Mouse (Mus musculus): ENCODE data around the gene Twist2. TPM values are rescaled to one million over a fixed set of nuclear protein-coding genes. Genes with fewer than 3 reads are reported as not detected.

The Twist2 gene
- polyA plus RNA-seq, 1 experiment = 0.37 TPM

DNA sequence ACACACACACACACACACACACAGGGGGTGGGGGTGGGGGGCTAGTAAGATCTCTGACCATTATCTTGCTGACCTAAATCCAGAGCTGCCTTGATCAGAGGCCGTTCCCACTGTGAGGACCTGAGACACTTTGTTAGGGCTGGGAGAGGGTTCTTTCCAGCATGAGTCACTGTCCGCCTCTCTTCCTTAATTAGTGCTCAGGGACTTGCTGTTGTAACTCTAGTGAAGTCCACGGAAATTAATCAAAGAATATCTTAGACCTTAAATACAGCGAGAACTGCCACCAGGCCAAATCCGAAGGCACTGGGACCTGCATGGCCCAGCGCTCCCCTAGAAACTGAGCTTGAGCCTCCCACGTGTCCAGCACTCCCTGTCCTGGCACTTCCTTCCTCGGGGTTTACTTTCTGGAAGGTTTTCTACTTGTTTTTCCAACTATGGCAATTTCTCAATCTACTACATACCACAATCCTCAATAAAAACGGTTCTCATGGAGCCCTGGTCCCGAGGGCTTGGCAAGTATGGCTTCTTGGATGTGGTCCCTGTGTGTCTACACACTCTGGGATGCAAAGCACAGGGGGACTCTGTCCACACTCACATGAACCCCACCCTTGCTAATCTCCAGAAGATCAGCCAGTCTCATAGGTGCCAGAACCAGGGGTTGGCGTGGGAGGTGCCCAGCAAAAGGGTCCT, 57.0 kb downstream of the Twist2 start:
- Histone ChIP-seq H3K36me3 (ENCODE audit: control insufficient read depth, insufficient read depth, low read length) (no peaks in the 10 kb centered on the region), H3K4me3 (ENCODE audit: control insufficient read depth, low read depth, low read length) (no peak overlapping the region), H3K4me1 (ENCODE audit: control insufficient read depth, insufficient read depth, low read length) (no peaks in the 10 kb centered on the region), H3K27me3 (ENCODE audit: control insufficient read depth, insufficient read depth, low read length) (no peaks in the 10 kb centered on the region), H3K27ac (ENCODE audit: control insufficient read depth, insufficient read depth, low read depth, low read length) (no peak overlapping the region)
- TF ChIP-seq CTCF (IDR thresholded peaks at IDR 0.05; ENCODE audit: control insufficient read depth, insufficient read depth, insufficient replicate concordance, low read depth, low read length) = no peak
- no peak for TF ChIP-seq POLR2A (IDR thresholded peaks at IDR 0.05; ENCODE audit: control insufficient read depth, low read depth, low read length)

DNA sequence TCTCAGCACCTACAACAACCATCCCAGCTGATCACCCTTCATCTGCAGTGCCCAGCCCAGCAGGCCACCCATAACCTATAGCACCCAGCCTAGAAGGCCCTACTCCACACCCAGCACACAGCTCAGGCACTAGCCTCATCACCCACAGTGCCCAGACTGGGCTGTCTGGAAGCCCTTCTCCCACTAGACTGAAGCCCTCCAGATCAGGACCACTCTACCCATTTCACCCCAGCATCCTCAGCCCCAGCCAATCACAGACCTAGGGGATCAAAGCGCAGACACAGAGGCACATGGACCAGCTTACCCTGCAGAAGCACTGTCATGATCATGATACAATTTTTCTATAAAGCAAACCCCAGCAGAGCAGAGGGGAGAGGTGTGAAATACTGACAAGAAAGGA, 57.6 kb downstream of the Twist2 start:
- H3K4me3 ChIP-seq (ENCODE audit: control insufficient read depth, low read depth, low read length) = no peak overlapping the region
- H3K36me3 ChIP-seq (ENCODE audit: control insufficient read depth, insufficient read depth, low read length) = no peaks in the 10 kb centered on the region
- H3K4me1 ChIP-seq (ENCODE audit: control insufficient read depth, insufficient read depth, low read length) = no peaks in the 10 kb centered on the region
- TF ChIP-seq POLR2A (IDR thresholded peaks at IDR 0.05; ENCODE audit: control insufficient read depth, low read depth, low read length) (no peak), CTCF (IDR thresholded peaks at IDR 0.05; ENCODE audit: control insufficient read depth, insufficient read depth, insufficient replicate concordance, low read depth, low read length) (no peak)
- H3K27ac ChIP-seq (ENCODE audit: control insufficient read depth, insufficient read depth, low read depth, low read length) = no peak overlapping the region
- H3K27me3 ChIP-seq (ENCODE audit: control insufficient read depth, insufficient read depth, low read length) = no peaks in the 10 kb centered on the region

DNA sequence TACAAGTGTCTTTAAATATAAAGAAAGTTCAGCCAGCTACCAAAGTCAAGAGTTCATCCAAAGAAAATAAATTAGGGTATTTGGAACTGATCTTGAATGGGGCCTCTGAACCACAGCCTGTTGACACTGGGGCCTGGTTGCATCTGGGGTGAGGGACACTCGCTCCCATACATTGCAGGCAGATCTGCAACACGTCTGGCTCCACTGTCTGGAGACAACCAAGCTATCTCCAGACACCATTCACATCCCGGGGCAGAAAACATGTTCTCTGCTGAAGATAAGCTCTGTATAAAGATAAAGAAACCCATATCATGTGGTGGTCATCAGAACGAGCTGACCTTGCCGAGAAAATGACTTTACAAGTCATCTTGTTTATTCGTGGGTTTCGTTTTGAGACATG, 60.2 kb downstream of the Twist2 start:
- Histone ChIP-seq H3K4me1 (ENCODE audit: control insufficient read depth, insufficient read depth, low read length) (no peaks in the 10 kb centered on the region), H3K27me3 (ENCODE audit: control insufficient read depth, insufficient read depth, low read length) (no peaks in the 10 kb centered on the region), H3K27ac (ENCODE audit: control insufficient read depth, insufficient read depth, low read depth, low read length) (no peak overlapping the region), H3K36me3 (ENCODE audit: control insufficient read depth, insufficient read depth, low read length) (no peaks in the 10 kb centered on the region), H3K4me3 (ENCODE audit: control insufficient read depth, low read depth, low read length) (no peak overlapping the region)
- TF ChIP-seq POLR2A (IDR thresholded peaks at IDR 0.05; ENCODE audit: control insufficient read depth, low read depth, low read length) (no peak), CTCF (IDR thresholded peaks at IDR 0.05; ENCODE audit: control insufficient read depth, insufficient read depth, insufficient replicate concordance, low read depth, low read length) (no peak)

DNA sequence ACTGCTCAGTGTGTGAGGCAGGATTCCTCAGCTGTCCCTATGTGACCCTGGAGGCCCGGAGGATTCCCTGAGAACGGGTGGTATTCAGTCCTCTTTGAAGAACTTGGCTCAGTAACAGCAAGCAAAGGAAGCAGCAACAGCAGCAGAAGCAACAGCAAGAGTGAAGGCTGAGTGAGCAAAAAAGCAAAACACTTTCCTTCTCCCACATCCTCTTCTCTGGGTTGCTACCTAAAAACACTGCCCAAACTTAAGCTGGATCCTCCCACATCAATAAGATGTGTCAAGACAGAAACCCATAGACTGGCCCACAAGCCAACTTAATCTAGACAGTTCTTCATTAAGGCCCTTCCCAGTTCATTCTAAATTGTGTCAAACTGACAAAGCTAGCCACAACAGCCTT, 64.7 kb downstream of the Twist2 start:
- no peaks in the 10 kb centered on the region for H3K36me3 ChIP-seq (ENCODE audit: control insufficient read depth, insufficient read depth, low read length)
- no peak for TF ChIP-seq CTCF (IDR thresholded peaks at IDR 0.05; ENCODE audit: control insufficient read depth, insufficient read depth, insufficient replicate concordance, low read depth, low read length)
- TF ChIP-seq POLR2A (IDR thresholded peaks at IDR 0.05; ENCODE audit: control insufficient read depth, low read depth, low read length) = no peak
- no peak overlapping the region for H3K27ac ChIP-seq (ENCODE audit: control insufficient read depth, insufficient read depth, low read depth, low read length)
- no peaks in the 10 kb centered on the region for H3K27me3 ChIP-seq (ENCODE audit: control insufficient read depth, insufficient read depth, low read length)
- H3K4me1 ChIP-seq (ENCODE audit: control insufficient read depth, insufficient read depth, low read length) = no peaks in the 10 kb centered on the region
- H3K4me3 ChIP-seq (ENCODE audit: control insufficient read depth, low read depth, low read length) = no peak overlapping the region

DNA sequence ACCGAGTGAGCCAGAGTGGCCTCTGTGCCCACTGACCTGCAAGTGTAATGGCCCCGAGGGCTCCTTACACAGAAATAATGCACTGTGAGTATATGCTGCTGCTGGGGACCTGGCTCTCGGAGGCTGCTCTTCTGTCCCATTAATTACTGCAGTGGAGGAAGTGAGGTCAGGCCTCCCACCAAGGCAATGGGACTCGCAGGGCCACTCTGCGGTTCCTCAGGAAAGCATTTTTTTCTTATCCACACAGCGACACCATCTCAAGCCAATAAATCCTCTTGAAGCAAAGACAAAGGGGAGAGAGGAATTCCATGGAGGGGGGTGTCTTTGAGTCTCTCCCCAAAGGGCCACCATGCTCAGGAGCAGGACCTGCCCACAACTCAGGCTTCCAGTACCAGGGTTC, 69.8 kb downstream of the Twist2 start:
- Histone ChIP-seq H3K4me1 (ENCODE audit: control insufficient read depth, insufficient read depth, low read length) (no peaks in the 10 kb centered on the region), H3K4me3 (ENCODE audit: control insufficient read depth, low read depth, low read length) (no peak overlapping the region), H3K27me3 (ENCODE audit: control insufficient read depth, insufficient read depth, low read length) (no peaks in the 10 kb centered on the region), H3K27ac (ENCODE audit: control insufficient read depth, insufficient read depth, low read depth, low read length) (no peak overlapping the region), H3K36me3 (ENCODE audit: control insufficient read depth, insufficient read depth, low read length) (no peaks in the 10 kb centered on the region)
- no peak for TF ChIP-seq CTCF (IDR thresholded peaks at IDR 0.05; ENCODE audit: control insufficient read depth, insufficient read depth, insufficient replicate concordance, low read depth, low read length)
- TF ChIP-seq POLR2A (IDR thresholded peaks at IDR 0.05; ENCODE audit: control insufficient read depth, low read depth, low read length) = no peak

DNA sequence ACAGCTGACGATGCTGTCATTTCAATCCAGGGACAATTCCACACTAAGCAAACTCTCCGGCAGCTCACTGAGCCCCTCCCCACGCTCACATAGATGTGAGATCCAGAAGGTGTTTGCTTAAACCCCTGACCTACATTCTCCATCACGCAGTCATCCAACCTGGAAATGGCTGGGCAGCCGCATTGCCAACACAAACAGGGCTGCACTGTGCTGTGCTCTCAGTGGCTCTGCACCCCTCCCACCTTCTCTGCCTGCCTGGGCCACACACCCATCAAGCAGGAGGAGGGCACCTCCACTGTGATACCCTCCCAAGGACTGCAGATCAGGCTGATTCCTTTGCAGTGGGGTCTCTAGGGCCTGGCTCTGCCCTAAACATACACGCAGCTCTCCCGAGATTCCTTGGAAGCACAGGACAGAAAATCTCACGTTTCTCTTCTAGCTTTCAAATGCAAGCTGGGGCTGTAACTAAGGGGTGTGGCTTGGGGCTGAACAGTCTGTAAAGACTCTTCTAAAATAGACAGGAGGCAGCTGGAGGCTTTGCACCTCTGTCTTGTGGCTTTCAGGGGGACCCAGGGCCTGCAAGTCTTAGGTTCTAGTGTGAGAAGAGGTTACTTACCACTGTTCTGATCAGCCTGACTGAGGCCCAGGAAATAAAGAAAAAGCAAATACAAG, 71.3 kb downstream of the Twist2 start:
- Histone ChIP-seq H3K27me3 (ENCODE audit: control insufficient read depth, insufficient read depth, low read length) (no peaks in the 10 kb centered on the region), H3K4me3 (ENCODE audit: control insufficient read depth, low read depth, low read length) (no peak overlapping the region), H3K4me1 (ENCODE audit: control insufficient read depth, insufficient read depth, low read length) (no peaks in the 10 kb centered on the region), H3K27ac (ENCODE audit: control insufficient read depth, insufficient read depth, low read depth, low read length) (no peak overlapping the region), H3K36me3 (ENCODE audit: control insufficient read depth, insufficient read depth, low read length) (no peaks in the 10 kb centered on the region)
- TF ChIP-seq CTCF (IDR thresholded peaks at IDR 0.05; ENCODE audit: control insufficient read depth, insufficient read depth, insufficient replicate concordance, low read depth, low read length) (no peak), POLR2A (IDR thresholded peaks at IDR 0.05; ENCODE audit: control insufficient read depth, low read depth, low read length) (no peak)

DNA sequence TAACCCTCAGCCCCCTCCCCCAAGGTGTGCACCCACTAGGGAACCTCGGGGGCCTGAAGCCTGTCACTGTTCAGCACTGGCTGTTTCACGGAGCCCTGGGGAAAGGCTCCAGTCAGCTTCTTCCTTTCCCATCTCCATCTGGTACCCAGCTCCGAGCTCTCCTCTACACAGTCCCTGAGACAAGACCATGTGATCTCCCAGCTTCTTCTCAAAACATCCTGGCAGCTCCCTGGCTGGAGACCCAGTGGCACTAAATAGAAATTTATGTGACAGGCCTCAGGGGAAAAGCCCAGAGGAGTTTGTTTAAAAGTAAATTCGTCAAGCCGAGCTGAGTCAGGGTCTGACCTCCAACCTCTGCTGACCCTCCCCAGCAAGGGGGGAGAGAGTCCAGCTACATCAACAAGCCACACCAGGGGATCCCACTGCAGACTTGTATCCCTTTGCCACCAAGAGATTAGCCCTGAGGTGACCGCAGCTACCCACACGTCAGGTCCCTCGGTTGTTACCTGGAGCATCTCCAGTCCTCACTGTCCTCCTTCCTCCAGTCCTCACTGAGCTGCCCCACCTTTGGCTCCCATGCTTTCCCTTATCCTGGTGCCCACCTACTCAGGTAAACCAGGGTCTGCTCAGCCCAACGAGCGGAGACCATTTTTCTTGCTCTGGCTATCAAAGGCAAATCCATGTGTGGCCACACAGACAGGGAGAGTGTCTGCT, 72.5 kb downstream of the Twist2 start:
- TF ChIP-seq CTCF (IDR thresholded peaks at IDR 0.05; ENCODE audit: control insufficient read depth, insufficient read depth, insufficient replicate concordance, low read depth, low read length) (no peak), POLR2A (IDR thresholded peaks at IDR 0.05; ENCODE audit: control insufficient read depth, low read depth, low read length) (no peak)
- Histone ChIP-seq H3K36me3 (ENCODE audit: control insufficient read depth, insufficient read depth, low read length) (no peaks in the 10 kb centered on the region), H3K4me1 (ENCODE audit: control insufficient read depth, insufficient read depth, low read length) (no peaks in the 10 kb centered on the region), H3K4me3 (ENCODE audit: control insufficient read depth, low read depth, low read length) (no peak overlapping the region), H3K27ac (ENCODE audit: control insufficient read depth, insufficient read depth, low read depth, low read length) (no peak overlapping the region), H3K27me3 (ENCODE audit: control insufficient read depth, insufficient read depth, low read length) (no peaks in the 10 kb centered on the region)
